Mouse (Mus musculus) regulatory T cell (primary cell): ENCODE data around the gene Ranbp3l.

Experiments used
- in situ Hi-C: fragments of 300-600 bp; cut with MboI, MseI; formaldehyde crosslinking; loops from one replicate; pipeline ENCODE4 v1.15.1; 2025; ENCODE audit warnings: high pct_unique_total_duplicates

Gene Ranbp3l

GRCm38 (mm10) chr15:9093598-9094365 is 126.0 kb downstream of the Ranbp3l start:
- in situ Hi-C loops: no loop called here

GRCm38 (mm10) chr15:9094366-9094750 is 126.6 kb downstream of the Ranbp3l start:
- in situ Hi-C loops: no loop called here

GRCm38 (mm10) chr15:9096865-9097264 is 129.1 kb downstream of the Ranbp3l start:
- in situ Hi-C loops: no loop called here

GRCm38 (mm10) chr15:9100446-9101077 is 132.8 kb downstream of the Ranbp3l start:
- in situ Hi-C loops: no loop called here

GRCm38 (mm10) chr15:9106303-9107074 is 138.7 kb downstream of the Ranbp3l start:
- in situ Hi-C loops: no loop called here

- in situ Hi-C loops: loop anchor here (10.0 kb wide), 1 partner anchor 1226 kb away; no protein-coding TSS in a partner anchor
These were observed 143.0 kb downstream of the Ranbp3l start for GRCm38 (mm10) chr15:9110526-9111347.

GRCm38 (mm10) chr15:9111648-9112047 is 143.9 kb downstream of the Ranbp3l start:
- in situ Hi-C loops: loop anchor here (10.0 kb wide), 1 partner anchor 1227 kb away; no protein-coding TSS in a partner anchor

- in situ Hi-C loops: loop anchor here (10.0 kb wide), 1 partner anchor 1229 kb away; no protein-coding TSS in a partner anchor
These were observed 145.8 kb downstream of the Ranbp3l start for GRCm38 (mm10) chr15:9113556-9113955.

GRCm38 (mm10) chr15:9114131-9114530 is 146.4 kb downstream of the Ranbp3l start:
- in situ Hi-C loops: loop anchor here (10.0 kb wide), 1 partner anchor 1229 kb away; no protein-coding TSS in a partner anchor

- in situ Hi-C loops: loop anchor here (10.0 kb wide), 1 partner anchor 1230 kb away; no protein-coding TSS in a partner anchor
These were observed 146.8 kb downstream of the Ranbp3l start for GRCm38 (mm10) chr15:9114599-9114998.
